Mouse (Mus musculus): Measurements from ENCODE around the gene Olfr1141.

Olfr1141 gene

GRCm38 (mm10) chr2:87753891-87754290 is at the start of gene Olfr1141:
Gene Olfr1141 (minus strand): TSS chr2:87753991.
- no peak for DNase-seq

- DNase-seq = no peak
Measured at GRCm38 (mm10) chr2:87800292-87800691, 46.5 kb upstream of the Olfr1141 start, which contains the start of gene Olfr1143. Gene Olfr1143 (plus strand): TSS chr2:87800592.

GRCm38 (mm10) chr2:87779183-87779582 is 25.4 kb upstream of the Olfr1141 start, which contains the start of gene Olfr152:
Gene Olfr152 (plus strand): TSS chr2:87779483.
- no peak for DNase-seq

- no peak for DNase-seq
Measured at GRCm38 (mm10) chr2:87776143-87776542, 22.4 kb upstream of the Olfr1141 start.

- DNase-seq = no peak
Measured at GRCm38 (mm10) chr2:87743452-87743851, 10.3 kb downstream of the Olfr1141 start, which contains the start of gene Olfr1140. Gene Olfr1140 (plus strand): TSS chr2:87743752.

GRCm38 (mm10) chr2:87739878-87740277 is 13.9 kb downstream of the Olfr1141 start, which contains the start of gene Olfr1138:
Gene Olfr1138 (minus strand): TSS chr2:87739978.
- DNase-seq = no peak

GRCm38 (mm10) chr2:87713079-87713478 is 40.7 kb downstream of the Olfr1141 start, which contains the start of gene Olfr1137:
Gene Olfr1137 (minus strand): TSS chr2:87713179.
- no peak for DNase-seq
